In genomic region chr7:64024253-64024652, GRCm38 (mm10) we compare ENCODE assay signal across 9 mouse cellular contexts.
DNase-seq lines count a peak whose midpoint lies in the region; ATAC-seq and TF ChIP-seq lines count a peak whose summit lies in the region.
"Had no signal": no experiment of that assay in that cellular context is flagged by ENCODE, and none has a peak within 500 bp of the region (broad histone marks: within the 10 kb centered on the region; RNA-seq: fewer than 3 reads in every experiment).

No protein-coding gene starts in this region.

- H3K9me3 ChIP-seq in midbrain, embryonic 10.5 days (replicated peaks): peaks cover 6% of the 10 kb centered on the region; the same call in 1 of the 2 replicates
- no peaks in the 10 kb centered on the region for H3K9me3 ChIP-seq in midbrain, embryonic 16.5 days (replicated peaks; ENCODE audit: control insufficient read depth, low read length, poor library complexity, severe bottlenecking)

- peaks cover 12% of the 10 kb centered on the region for H3K4me1 ChIP-seq in midbrain, embryonic 10.5 days
- H3K4me1 ChIP-seq in midbrain, embryonic 16.5 days (ENCODE audit: control insufficient read depth, insufficient read depth, low read length): peaks cover 2% of the 10 kb centered on the region; the same call in 1 of the 2 replicates

- TF ChIP-seq CTCF in left cerebral cortex, adult 2 months (IDR thresholded peaks at IDR 0.05): no peak

- H3K4me3 ChIP-seq in midbrain, embryonic 10.5 days: no peak overlapping the region
- H3K4me3 ChIP-seq in midbrain, embryonic 16.5 days (ENCODE audit: low read depth, low read length): no peak overlapping the region
- H3K4me3 ChIP-seq in left cerebral cortex, adult 2 months: no peak overlapping the region

- H3K36me3 ChIP-seq in midbrain, embryonic 10.5 days: no peaks in the 10 kb centered on the region
- no peaks in the 10 kb centered on the region for H3K36me3 ChIP-seq in midbrain, embryonic 16.5 days (ENCODE audit: control insufficient read depth, insufficient read depth, low read length)

- no peaks in the 10 kb centered on the region for H3K27me3 ChIP-seq in midbrain, embryonic 10.5 days (ENCODE audit: low read depth, poor library complexity, severe bottlenecking)
- H3K27me3 ChIP-seq in midbrain, embryonic 16.5 days (ENCODE audit: control insufficient read depth, insufficient read depth, low read depth, low read length): no peaks in the 10 kb centered on the region

- DNase-seq in frontal cortex, postnatal 25 days (ENCODE audit: low spot score in 2 of 2): no peak
- no peak for DNase-seq in midbrain, embryonic 10.5 days (ENCODE audit: low spot score)
- DNase-seq in left cerebral cortex, adult 2 months (ENCODE audit: extremely low spot score in 1 of 2, low spot score in 2 of 2): peak in 1 of 2 experiments; percentile 37
- DNase-seq in telencephalon, adult 2 months (ENCODE audit: low read depth, low spot score): peak; percentile 72
- DNase-seq in gastrocnemius, postnatal 14 days: no peak
- DNase-seq in MN1 (ENCODE audit: low spot score): no peak

- ATAC-seq in frontal cortex, adult (ENCODE audit: low TSS enrichment): peak; percentile 60
- no peak for ATAC-seq in midbrain, embryonic 16.5 days
- ATAC-seq: hindbrain, embryonic 16.5 days had no signal

- 82% methylated on average over 4 of the region's 4 CpGs for WGBS in midbrain, embryonic 10.5 days
- WGBS in midbrain, embryonic 16.5 days: 66% methylated on average over 4 of the region's 4 CpGs

- H3K4me2 ChIP-seq in midbrain, embryonic 16.5 days (ENCODE audit: low read length): no peak overlapping the region

- H3K27ac ChIP-seq in midbrain, embryonic 10.5 days (replicated peaks): peak overlapping the region; percentile 23; the same call in 1 of the 2 replicates
- no peak overlapping the region for H3K27ac ChIP-seq in midbrain, embryonic 16.5 days (ENCODE audit: low read length)
- H3K27ac ChIP-seq in left cerebral cortex, adult 2 months: peak overlapping the region; percentile 20; the same call in 1 of the 2 replicates

- intact Hi-C loops in left cerebral cortex, adult 2 months (cut with DNase I): no loop called here
- intact Hi-C loops in gastrocnemius, postnatal 14 days (cut with DNase I; ENCODE audit: low total_unique reads): no loop called here

- H3K9ac ChIP-seq in midbrain, embryonic 16.5 days (ENCODE audit: low read depth, low read length): no peak overlapping the region
